Mouse (Mus musculus) myocyte (in vitro differentiated cells): ENCODE measurements at regions not wholly inside any gene's neighbourhood (a gene's known extent, or its start where the extent isn't known, plus 50 kb on each side); places are given as distances from the start of the nearest gene placed in this dataset.
A peak's percentile ranks its signal among the peaks of the same experiment; 100 is the strongest.

Source experiments
- H3K27me3 ChIP-seq: one replicate; pipeline ENCODE4 v1.6.1; 2011; ENCODE audit not compliant: control insufficient read depth, insufficient read depth, insufficient read length
- H3K36me3 ChIP-seq: one replicate; pipeline ENCODE4 v1.6.1; 2011; ENCODE audit not compliant: control insufficient read depth, insufficient read depth
- H3K4me2 ChIP-seq: one replicate; pipeline ENCODE4 v1.6.1; 2011; ENCODE audit warnings: low read depth, control low read depth
- H3K4me3 ChIP-seq: one replicate; pipeline ENCODE4 v1.5.1; 2011; ENCODE audit warnings: mild to moderate bottlenecking, control low read depth, moderate library complexity
- H3K79me2 ChIP-seq: one replicate; pipeline ENCODE4 v1.6.1; 2011; ENCODE audit not compliant: control insufficient read depth, insufficient read depth
- H3ac ChIP-seq: one replicate; pipeline ENCODE4 v1.6.1; 2011; ENCODE audit not compliant: control insufficient read depth, insufficient read length
- CEBPB ChIP-seq: IDR thresholded peaks from 2 replicates; pipeline ENCODE4 v1.6.1; 2011; ENCODE audit warnings: mild to moderate bottlenecking, moderate library complexity; ENCODE audit not compliant: poor library complexity, insufficient read depth, severe bottlenecking
- E2F4 ChIP-seq: IDR thresholded peaks from one replicate; pipeline ENCODE4 v1.6.1; 2011; ENCODE audit warnings: mild to moderate bottlenecking, control low read depth, moderate library complexity; ENCODE audit not compliant: insufficient read depth
- MAX ChIP-seq: IDR thresholded peaks from one replicate; pipeline ENCODE4 v1.6.1; 2011; ENCODE audit warnings: low read depth, mild to moderate bottlenecking, control low read depth
- MYOD1 ChIP-seq, 3 experiments: IDR thresholded peaks; one replicate each; pipeline ENCODE4 v1.6.1; 2011; ENCODE audit warnings: control low read depth in 2 of 3, low read depth in 2 of 3, mild to moderate bottlenecking in 2 of 3, moderate library complexity in 1 of 3; ENCODE audit not compliant: insufficient read length in 2 of 3, control insufficient read depth in 1 of 3
- MYOG ChIP-seq, 3 experiments: IDR thresholded peaks; one replicate each; pipeline ENCODE4 v1.6.1; 2011; ENCODE audit warnings: control low read depth in 2 of 3, low read depth in 2 of 3, mild to moderate bottlenecking in 2 of 3; ENCODE audit not compliant: insufficient read length in 2 of 3, control insufficient read depth in 1 of 3, insufficient read depth in 1 of 3
- POLR2A ChIP-seq: IDR thresholded peaks from one replicate; pipeline ENCODE4 v1.6.1; 2011; ENCODE audit warnings: low read depth, mild to moderate bottlenecking, control low read depth, moderate library complexity; ENCODE audit not compliant: insufficient read length
- POLR2AphosphoS2 ChIP-seq: IDR thresholded peaks from one replicate; pipeline ENCODE4 v1.6.1; 2011; ENCODE audit warnings: low read depth, control low read depth; ENCODE audit not compliant: insufficient read length
- REST ChIP-seq: IDR thresholded peaks from one replicate; pipeline ENCODE4 v1.6.1; 2011; ENCODE audit warnings: mild to moderate bottlenecking, control low read depth, moderate library complexity; ENCODE audit not compliant: insufficient read depth, insufficient read length
- SRF ChIP-seq: IDR thresholded peaks from one replicate; pipeline ENCODE4 v1.6.1; 2011; ENCODE audit warnings: low read depth; ENCODE audit not compliant: control insufficient read depth, insufficient read length
- TCF12 ChIP-seq: IDR thresholded peaks from one replicate; pipeline ENCODE4 v1.6.1; 2011; ENCODE audit warnings: mild to moderate bottlenecking, control low read depth; ENCODE audit not compliant: poor library complexity, insufficient read depth, severe bottlenecking
- TCF3 ChIP-seq: IDR thresholded peaks from one replicate; pipeline ENCODE4 v1.6.1; 2011; ENCODE audit warnings: low read depth, control low read depth; ENCODE audit not compliant: insufficient read length
- USF1 ChIP-seq: IDR thresholded peaks from one replicate; pipeline ENCODE4 v1.6.1; 2011; ENCODE audit warnings: low read depth, mild to moderate bottlenecking, control low read depth, moderate library complexity

- Histone ChIP-seq H3ac (no peak overlapping the region), H3K4me3 (no peak overlapping the region), H3K36me3 (no peaks in the 10 kb centered on the region), H3K79me2 (no peaks in the 10 kb centered on the region), H3K4me2 (no peak overlapping the region), H3K27me3 (no peaks in the 10 kb centered on the region)
- TF ChIP-seq TCF12 = no peak
- no peak for TF ChIP-seq USF1
- no peak for TF ChIP-seq TCF3
- TF ChIP-seq SRF = no peak
- TF ChIP-seq REST = no peak
- no peak for TF ChIP-seq E2F4
- no peak for TF ChIP-seq MAX
- no peak for TF ChIP-seq POLR2AphosphoS2
These were observed 220.0 kb upstream of the Gm9767 start for GRCm38 (mm10) chr10:25857954-25858616.

- TF ChIP-seq E2F4 (no peak), MYOD1 (IDR thresholded peaks at IDR 0.05; ENCODE audit: control insufficient read depth in 1 of 3, insufficient read length in 2 of 3, low read depth in 2 of 3) (no peak), SRF (no peak), POLR2A (no peak), TCF12 (no peak)
- Histone ChIP-seq H3K4me3 (no peak overlapping the region), H3K36me3 (no peaks in the 10 kb centered on the region), H3K79me2 (no peaks in the 10 kb centered on the region), H3K4me2 (no peak overlapping the region), H3ac (no peak overlapping the region), H3K27me3 (no peaks in the 10 kb centered on the region)
These were observed 233.7 kb upstream of the Gm9767 start for GRCm38 (mm10) chr10:25844348-25844747.

- Histone ChIP-seq H3ac (no peak overlapping the region), H3K36me3 (no peaks in the 10 kb centered on the region), H3K79me2 (no peaks in the 10 kb centered on the region), H3K4me3 (no peak overlapping the region), H3K27me3 (no peaks in the 10 kb centered on the region), H3K4me2 (no peak overlapping the region)
- TF ChIP-seq MYOG (IDR thresholded peaks at IDR 0.05; ENCODE audit: control insufficient read depth in 1 of 3, insufficient read depth in 1 of 3, insufficient read length in 2 of 3, low read depth in 2 of 3) (no peak), TCF3 (no peak), CEBPB (no peak), POLR2AphosphoS2 (no peak), REST (no peak), USF1 (no peak), POLR2A (no peak)
These were observed 248.8 kb upstream of the Gm9767 start for GRCm38 (mm10) chr10:25829275-25829674.

- Histone ChIP-seq H3K36me3 (no peaks in the 10 kb centered on the region), H3K4me3 (no peak overlapping the region), H3K4me2 (no peak overlapping the region), H3ac (no peak overlapping the region), H3K27me3 (no peaks in the 10 kb centered on the region), H3K79me2 (no peaks in the 10 kb centered on the region)
- TF ChIP-seq MYOG (IDR thresholded peaks at IDR 0.05; ENCODE audit: control insufficient read depth in 1 of 3, insufficient read depth in 1 of 3, insufficient read length in 2 of 3, low read depth in 2 of 3) (no peak), TCF12 (no peak), SRF (no peak), USF1 (no peak), CEBPB (no peak)
These were observed 268.2 kb upstream of the Smlr1 start for GRCm38 (mm10) chr10:25804223-25804622.

- Histone ChIP-seq H3K4me2 (peak overlapping the region; percentile 53), H3K36me3 (no peaks in the 10 kb centered on the region), H3K4me3 (no peak overlapping the region), H3K79me2 (no peaks in the 10 kb centered on the region), H3ac (no peak overlapping the region), H3K27me3 (no peaks in the 10 kb centered on the region)
- TF ChIP-seq MYOD1 (IDR thresholded peaks at IDR 0.05; ENCODE audit: control insufficient read depth in 1 of 3, insufficient read length in 2 of 3, low read depth in 2 of 3) (peak; percentile 26 to 77 (median 70)), CEBPB (peak; percentile 22; the same call in 1 of the 2 replicates), USF1 (peak; percentile 77), SRF (no peak), MYOG (IDR thresholded peaks at IDR 0.05; ENCODE audit: control insufficient read depth in 1 of 3, insufficient read depth in 1 of 3, insufficient read length in 2 of 3, low read depth in 2 of 3) (no peak)
These were observed 265.4 kb upstream of the Smlr1 start for GRCm38 (mm10) chr10:25801499-25801898.

- TF ChIP-seq CEBPB (no peak), SRF (no peak)
- Histone ChIP-seq H3K4me2 (no peak overlapping the region), H3K36me3 (no peaks in the 10 kb centered on the region), H3K79me2 (no peaks in the 10 kb centered on the region), H3K4me3 (no peak overlapping the region), H3K27me3 (no peaks in the 10 kb centered on the region), H3ac (no peak overlapping the region)
These were observed 262.8 kb upstream of the Smlr1 start for GRCm38 (mm10) chr10:25798881-25799280.
